Mouse (Mus musculus): Measurements from ENCODE around the gene Ptbp2. TPM values are rescaled to one million over a fixed set of nuclear protein-coding genes. Genes with fewer than 3 reads are reported as not detected.

The Ptbp2 gene
- 101 TPM for total RNA-seq (2023)

DNA sequence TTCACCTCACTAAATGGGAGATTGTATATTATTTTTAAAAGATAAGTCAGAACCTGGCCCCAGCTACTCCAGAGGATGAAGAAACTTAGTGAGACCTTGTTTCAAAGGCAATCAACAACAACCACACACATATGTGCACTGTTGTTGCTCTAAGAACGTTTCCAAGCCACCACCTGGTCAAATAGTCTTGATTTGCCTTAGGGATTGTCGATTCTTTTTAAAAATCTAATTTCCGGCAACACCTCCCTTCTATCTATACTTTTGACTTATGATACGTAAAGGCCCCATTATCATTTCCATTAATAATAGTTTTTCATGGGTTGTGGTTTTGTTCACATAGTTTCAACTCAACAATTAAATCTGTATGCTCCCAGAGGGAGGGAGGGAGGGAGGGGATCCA is at the start of gene Ptbp2:
Gene Ptbp2, minus strand, starts transcription at position 101 of the 400 bp plus-strand sequence.

